Mouse (Mus musculus): ENCODE data around the gene Tenm2.
A peak's percentile ranks its signal among the peaks of the same experiment; 100 is the strongest.

The Tenm2 gene

DNA sequence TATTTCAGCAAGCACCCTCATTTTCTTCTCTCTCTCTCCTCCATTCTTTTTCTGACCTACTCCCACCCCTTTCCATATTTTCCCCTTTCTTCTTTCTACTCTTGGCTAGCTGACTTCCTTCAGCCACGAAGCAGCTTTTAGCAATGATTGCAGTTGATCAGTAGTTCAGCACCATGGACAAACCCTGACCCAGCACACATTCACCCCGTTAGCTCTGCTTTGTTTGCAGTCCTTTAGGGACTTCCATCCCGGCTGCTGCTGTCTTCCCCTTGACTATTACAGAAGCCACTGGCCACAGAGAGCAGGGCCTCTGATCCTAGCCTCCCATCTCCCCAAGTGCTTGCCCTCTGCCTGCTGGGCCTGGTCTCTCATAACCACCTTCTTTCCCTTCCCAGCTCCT lies 1145.6 kb downstream of the Tenm2 start:
- DNase-seq = no peak

DNA sequence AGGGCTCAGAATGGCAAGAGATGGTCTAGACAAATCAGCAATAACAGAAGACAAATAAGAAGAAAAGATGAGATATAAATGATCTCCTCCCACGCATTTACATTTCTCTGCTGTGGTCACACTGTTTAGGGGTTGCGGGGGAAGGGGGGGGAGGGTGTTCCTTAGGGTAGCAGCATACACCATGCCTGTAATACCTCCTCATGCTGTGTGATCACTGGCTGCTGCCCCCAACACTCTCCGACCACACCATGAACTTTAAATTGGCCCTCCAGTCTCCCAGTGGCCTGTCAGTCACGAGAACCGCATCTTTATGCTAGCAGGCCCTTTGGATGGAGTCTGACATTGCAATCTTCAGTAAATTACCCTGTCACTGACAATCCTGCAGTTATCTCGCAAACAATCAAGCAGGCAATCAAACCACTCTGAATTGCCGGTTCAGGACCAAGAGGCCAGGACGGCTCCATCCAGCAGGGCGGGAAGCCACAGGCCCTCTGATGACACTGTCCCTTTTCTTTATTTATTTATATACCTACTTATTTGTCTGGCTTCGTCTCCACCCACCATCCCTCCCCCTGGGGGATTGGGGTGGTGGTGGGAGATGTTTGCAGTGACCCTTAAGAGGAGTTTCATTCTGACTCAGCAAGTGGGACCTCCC lies 1154.2 kb downstream of the Tenm2 start:
- DNase-seq = no peak

DNA sequence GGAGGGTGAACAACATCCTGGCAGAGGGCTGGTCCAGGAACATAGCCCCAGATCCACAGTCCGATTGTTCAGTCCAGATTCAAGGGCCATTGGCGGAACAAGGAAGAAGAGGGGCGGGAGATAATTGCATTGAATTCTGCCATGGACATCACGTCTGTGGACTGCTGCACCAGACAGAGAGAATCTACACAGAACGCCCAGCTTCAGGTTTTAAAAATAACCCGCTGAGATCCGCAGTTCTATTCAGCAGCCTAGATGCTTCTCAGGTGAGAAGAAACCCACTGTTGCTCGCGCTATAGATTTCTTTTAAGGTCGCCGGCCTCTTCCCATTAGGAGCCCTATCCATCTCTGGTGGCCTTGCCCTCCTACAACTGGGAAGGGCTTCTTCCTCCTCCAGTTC lies 1155.0 kb downstream of the Tenm2 start:
- DNase-seq = no peak

DNA sequence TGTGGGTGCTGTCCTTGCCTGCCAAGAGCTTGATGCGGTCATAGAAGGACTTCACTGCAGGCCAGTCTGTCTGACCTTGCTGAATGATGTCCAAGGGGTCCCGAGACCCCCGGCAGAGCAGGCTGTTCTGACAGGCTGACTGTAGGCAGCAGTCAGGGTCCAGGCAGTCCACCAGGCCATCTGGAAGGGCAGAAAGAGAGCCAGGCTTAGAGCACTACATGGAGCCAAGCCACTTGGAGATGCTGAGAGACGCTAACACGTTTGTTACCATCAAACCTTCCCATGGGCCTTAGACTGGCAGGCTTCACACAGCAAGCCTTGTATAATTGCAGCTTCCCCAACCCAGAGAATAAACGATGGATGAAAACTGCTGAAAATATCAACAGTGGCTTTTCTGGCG lies 1157.4 kb downstream of the Tenm2 start:
- DNase-seq = no peak

DNA sequence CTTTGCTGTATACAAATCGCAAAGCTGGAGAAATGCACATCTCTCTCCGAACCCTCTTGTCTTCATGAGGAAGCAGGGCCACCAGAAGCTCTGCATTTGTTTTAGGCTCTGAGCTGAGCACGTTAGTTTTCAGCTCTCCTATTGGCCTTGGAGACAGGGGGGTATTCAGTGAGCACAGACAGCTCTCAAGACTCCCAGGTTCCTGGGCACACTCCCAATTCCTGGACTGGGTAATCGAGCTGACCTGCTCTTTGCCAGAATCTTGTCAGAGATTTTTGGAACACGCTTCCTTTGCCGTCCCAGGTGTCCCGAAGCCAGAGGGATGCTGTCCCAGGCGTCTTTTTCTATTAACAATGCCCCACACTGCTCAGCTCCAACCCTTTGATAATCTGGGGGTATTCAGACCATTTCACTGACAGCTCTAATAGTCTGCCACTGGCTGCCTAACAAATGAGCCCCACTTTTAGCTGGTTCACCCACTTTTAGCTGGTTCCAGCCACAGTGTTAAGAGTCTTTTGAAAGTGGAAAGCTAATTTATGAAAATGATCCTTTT lies 1161.7 kb downstream of the Tenm2 start:
- DNase-seq = no peak

DNA sequence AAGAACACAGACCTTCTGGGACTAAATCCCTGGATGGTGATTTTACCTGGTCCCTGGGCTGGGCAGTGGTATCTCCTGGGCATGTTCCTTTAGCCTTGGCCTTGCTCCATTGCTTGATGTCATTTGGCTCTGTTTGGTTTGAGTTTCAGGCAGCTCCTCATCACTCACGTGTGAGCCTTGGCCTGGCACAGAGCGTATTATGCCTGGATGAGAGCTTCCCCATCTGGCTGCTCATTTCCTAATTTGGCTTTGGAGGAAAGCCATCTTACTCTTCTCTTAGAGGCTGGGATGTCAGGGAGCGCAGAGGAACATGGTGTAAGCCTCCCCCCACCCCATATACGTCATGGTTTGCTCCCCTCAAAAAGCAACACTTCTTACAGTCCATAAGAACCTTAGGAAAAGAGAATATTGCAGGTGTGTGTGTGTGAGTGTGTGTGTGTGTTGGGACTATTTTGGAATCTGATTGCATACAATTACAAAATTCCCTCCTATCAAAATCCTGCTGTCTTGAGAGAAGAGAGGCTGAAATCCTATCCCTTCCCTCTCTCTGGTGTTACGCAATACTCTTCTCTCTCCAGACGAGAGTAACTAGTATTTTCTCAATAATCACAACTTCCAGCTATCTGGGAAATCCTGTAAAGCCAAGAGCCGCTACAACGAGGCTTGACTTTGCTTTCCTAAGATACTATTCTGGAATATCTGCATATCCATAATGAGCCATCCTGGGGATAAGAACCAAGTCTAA lies 1162.5 kb downstream of the Tenm2 start:
- no peak for DNase-seq

DNA sequence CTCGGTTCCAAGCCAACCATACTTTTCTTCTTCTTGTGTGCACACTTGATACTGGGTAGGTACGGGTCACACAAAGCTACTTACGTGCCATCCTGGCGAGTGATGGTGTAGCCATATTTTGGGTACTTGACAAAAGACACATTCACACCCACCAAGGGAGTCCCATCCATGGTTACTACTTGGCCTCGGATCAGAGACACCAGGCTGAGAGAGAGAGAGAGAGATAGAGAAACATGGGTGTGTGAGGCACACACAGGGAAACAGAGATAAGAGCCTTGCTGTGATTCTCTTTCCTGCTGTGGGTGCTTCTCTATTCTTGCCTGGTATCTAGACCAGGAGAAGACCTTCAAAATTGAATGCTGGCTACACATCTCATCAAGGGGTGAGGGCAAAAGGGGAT lies 1163.1 kb downstream of the Tenm2 start:
- DNase-seq = no peak

DNA sequence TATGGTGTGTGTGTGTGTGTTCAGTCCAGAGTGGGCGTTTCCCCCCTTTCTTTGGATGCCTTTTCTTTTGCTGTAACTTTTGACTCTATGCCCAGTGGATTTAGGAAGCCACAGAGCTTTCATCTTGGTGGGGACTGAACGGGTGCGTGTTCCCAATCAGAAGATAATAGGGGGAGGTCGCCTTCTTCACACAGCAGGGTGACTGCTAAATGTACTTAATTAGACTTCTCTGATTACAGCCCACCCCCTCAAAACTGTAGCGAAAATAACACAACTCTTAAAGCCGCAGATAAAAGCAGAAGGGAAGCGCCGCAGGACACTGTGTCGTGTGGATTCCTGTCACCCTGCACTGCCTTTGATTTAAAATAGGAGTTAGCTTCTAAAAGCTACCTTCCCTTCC lies 1163.7 kb downstream of the Tenm2 start:
- DNase-seq = no peak

DNA sequence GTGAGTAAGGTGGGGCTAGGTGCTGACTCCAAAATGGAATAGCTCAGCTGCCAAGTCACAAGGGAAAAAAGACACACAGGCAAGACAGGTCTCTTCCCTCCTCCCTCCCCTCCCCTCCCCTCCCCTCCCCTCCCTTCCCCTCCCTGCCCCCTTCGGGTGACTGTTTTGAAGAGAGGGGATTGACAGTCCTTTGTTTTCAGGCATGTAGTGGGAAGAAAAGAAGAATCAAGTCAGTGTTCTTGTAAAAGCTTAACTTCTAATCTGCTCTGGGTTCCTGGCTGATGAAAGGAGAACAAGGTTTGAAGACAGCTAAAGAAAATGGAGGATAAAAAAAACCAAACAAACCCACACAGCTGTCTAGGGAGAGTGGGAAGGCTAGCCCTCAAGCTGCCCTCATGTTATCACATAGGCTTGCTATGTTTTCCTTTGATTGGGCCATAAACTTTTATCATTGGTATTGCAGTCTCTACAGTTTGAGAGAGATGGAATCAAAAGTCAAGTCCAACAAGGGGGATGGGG lies 1176.4 kb downstream of the Tenm2 start:
- no peak for DNase-seq

DNA sequence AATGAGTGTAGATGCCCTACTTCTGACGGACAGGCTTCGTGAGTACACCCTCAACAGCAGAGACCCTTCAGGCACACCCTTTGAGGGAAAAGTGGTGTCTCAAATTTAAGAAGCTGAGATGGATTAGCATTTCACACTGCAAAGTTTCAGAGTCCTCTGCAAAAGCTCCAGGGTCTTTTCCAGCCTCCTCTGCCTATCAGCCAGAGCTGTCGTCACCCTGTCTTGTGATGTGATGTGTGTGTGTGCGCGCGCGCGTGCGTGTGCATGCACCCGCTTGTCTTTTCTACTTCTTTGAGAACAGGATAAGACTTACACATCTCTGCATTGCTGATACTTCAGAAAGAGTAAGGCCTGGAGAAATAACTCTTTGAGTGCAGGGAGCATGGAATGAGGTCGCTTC lies 1179.2 kb downstream of the Tenm2 start:
- DNase-seq = no peak

DNA sequence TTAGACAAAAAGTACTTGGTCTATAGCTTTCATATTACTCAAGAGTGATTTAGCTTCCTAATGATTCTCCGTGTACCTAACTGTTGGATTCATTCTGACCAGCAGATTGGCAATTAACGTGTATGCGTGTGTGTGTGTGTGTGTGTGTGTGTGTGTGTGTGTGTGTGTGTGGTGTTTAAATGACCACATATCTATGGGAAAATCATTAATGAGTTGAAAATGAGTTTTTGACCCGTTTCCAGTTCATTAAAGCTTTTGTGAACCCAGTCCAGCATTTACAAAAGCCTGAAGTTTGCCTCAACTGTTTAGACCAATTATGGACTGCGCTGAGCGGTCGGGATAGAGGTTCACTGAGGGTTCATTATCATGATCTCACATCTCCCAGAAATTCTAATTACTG lies 1181.4 kb downstream of the Tenm2 start:
- no peak for DNase-seq

DNA sequence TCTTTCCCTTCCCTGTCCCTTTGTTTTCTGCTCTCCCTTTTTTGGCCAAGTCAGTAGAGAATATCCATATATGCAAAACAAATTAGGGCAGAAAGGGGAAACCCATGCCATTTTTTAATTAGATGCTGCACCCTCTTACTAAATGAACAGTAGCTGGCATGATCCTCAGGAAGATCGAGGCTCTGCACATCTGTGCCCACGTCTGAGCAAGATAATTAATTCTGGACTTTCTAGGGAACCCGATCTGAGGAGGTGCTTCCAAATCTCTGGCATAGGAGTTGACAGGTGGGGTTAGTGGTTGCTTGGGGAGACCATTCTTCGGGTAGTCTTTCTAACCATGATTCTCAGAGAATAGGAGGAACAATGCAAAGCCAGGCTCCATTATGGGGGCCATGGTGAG lies 1182.3 kb downstream of the Tenm2 start:
- no peak for DNase-seq

DNA sequence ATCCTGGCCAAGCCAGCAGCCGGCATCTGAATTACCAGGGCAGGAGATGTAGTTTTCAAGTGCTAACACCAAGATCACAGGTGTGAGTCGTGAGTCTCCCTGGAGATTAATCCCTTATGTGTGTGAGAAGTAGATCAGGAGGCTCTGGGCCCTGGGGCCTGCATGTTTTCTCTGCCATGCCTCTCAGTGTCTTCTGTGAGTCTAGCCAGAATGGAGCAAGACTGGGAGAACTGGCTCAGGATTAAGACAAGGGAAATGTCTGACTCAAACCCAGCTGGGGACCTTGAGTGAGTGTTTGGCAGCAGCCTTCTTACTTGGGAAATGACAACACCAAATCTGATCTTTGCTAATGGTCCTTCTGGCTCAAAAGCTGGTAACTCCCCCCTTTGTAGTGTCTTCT lies 1183.2 kb downstream of the Tenm2 start:
- no peak for DNase-seq

DNA sequence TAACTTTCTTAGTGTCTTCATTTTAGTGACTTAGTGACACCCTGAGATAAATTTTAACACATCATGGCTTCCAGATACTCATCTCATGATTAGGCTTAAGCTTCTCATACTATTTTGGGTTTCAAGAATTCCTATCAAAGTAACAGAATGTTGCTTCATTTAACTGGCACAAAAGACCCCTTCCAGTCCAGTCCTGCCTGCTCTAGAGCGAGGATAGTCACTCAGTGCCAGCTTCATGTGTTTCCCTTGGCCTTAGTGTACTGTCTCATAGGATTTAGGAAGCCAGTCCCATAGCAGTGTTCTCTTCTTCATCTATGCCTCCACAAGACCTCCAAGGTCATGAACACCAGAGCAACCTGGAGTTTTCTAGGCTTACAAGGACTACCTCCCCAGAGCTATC lies 1183.7 kb downstream of the Tenm2 start:
- no peak for DNase-seq

DNA sequence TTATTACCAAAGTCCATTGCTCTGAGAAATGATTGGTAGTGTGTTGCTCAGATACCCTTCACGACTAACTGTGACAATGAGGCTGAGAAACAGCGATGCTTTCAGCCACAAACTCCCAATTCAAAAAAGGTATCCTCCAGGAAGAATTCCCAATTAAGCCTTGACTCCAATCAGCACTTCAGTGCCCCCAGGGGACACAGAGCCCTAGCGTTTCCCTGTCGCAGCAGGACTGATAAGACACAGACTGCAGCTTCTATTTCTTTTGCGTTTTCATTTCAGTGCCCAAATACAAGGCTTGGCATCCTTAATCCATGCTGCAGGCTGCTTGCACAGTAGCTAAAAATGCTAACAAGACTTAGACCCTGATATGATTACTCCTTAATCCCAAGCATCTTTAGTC lies 1186.2 kb downstream of the Tenm2 start:
- no peak for DNase-seq

DNA sequence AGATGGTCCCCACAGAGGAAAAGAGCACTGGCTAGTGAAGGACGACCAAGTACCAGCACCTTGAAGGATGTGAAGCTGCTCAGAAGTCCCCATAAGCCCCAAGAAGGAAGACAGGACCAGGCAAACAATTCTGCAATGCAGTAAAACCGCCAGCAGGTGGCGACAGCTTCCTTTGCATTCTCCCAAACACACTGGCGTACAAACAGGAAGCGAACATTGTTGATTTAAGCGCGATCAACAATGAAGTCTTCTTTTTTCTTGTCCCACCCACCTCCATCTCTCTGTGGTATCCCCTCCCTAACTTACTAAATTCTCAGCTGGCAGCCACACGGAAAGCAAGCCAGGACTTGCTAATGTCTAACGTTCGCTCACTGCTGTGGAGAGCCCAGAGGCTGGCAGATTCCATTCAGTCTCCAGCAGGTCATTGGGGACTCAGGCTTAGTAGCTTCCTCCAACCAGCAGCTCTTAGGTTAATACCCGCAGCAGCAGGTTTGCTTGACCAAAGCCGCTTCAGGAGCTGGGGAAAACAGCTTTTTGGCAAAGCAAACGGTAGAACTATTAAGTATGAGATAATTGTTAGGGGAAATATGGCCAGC lies 1190.0 kb downstream of the Tenm2 start:
- peak; percentile 75 for DNase-seq

DNA sequence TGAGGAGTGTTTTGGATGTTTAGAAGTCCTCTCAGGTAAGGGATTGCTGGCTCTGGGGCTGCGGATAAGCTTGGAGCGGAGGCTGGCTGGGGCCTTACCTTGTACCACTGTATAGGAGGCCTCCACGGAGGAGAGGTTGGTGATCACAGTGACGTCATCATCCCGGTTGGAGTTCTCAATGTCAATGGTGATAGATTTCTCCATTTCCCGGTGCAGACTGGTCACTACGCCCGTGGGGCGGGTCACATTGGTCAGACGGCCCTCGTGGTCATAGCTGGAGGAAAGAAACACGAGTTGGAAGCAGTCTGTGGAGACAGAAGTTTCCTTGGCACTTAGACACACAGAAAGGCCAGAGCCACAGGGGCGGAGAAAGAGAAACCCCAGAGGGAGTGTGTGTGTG lies 1194.4 kb downstream of the Tenm2 start:
- no peak for DNase-seq

DNA sequence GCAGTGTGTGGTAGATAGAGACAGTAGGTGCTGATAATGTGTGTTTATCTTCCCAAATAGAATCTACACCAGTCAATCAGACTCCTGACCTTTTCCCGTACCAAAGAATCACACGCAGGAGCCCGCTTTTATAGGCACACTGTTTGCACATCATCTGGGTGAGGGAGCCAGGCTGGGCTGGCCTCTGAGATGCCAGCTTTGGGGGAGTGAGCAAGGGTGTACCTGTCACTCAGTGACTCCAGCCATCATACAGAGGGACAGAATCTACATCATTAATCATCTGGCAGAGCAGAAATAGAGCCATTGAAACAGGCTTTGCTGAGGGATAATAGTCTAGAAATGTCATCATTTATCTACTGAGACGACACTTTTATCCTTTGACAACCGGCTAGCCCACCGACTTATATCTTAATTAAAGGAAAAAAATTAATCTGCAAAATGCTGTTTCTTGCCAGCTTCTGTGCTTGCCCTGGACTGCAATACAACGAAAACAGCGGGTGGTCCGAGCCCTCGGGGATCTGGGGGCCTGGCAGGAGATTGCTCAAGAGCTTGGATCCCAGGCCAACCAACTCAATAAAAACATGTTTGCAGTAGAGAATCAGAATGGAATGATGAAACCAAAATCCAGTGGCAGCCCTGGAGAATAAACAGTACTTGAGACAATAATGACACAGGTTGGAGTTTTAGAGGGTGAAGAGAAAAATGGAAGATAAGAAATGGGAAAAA lies 1195.1 kb downstream of the Tenm2 start:
- DNase-seq = no peak

DNA sequence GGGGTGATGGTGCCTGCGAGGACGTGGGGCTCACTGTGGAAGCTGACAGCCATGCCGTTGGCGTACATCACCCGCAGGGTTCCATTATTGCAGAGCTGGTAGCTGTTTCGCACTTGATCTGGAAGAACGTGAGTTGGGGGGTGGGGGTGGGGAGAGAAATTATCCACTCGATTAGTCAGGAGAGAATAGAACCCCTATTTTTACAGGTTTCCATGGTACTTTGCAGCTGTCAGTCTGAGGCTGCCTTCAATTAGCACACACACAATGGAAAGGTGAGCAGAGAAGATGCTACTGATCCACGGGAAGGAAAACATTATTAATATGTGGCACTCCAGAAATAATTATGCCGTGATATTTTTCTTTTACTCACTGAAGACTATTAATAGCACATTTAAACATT lies 1195.9 kb downstream of the Tenm2 start:
- no peak for DNase-seq

DNA sequence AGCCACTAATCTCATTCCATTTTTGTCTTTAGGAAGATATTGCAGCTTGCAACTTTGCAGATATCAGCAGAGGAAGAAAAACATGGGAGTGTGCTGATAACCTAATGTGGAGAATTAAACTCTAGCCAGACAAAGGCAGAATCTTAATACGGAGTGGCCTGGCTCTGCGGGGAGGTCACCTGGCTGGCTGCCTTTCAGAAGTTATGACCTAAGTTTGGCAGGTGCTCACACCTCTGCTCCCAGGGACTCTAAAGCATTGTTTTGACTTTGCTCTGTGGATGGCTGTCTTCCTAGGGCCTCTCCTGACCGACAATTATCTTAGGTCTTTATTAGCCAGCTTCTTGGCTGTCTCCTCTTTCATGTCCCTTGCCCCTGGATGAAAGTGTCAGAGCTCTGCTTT lies 1197.4 kb downstream of the Tenm2 start:
- no peak for DNase-seq

DNA sequence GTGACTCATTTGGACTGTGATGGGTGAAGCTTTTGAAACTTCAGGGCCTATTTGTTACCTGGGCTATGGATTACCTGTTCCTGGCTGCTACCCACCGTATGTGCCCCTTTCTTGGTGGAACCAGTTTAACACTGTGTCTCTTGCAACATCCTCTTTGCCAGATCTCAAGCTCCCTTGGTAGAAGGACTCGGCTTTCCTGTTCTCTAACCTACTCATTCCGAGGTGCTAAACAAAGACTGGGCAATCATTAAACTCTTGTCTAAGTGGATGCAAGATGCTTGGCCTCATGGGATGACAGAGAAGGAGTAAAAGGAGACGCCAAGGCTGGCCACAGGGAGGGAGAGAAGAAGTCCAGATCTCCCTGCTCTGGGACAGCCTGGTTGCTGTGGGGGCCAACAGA lies 1198.5 kb downstream of the Tenm2 start:
- DNase-seq = peak; percentile 60

DNA sequence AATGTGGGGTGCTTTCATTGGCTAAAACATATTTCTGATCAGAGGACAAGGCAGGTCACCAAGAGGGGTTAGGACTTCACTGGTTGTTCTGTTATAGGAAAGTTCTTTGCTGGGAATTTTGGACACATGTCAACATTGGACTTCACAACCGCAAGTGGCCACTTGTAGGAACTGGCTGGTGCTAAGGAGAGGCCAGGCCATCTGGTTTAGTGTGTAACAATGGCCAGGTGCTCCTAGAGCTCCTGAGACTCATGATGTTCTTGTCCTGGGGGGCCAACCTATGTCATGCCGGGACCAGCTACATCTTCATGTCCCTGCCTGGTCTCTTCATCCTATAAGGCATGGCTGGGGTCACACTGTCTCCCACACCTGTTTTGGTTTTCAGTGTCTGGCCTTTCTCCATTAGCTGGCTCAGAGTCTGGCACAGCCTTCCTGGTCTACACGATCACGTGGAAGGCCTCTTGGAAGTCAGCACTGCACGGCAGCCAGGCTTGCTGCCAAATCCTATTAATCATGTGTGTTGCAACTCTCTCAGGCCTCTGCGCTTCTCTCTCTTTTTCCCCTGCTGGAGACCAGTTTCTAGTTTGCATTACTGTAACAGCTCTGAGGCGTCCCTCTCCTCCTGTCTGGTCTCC lies 1199.6 kb downstream of the Tenm2 start:
- DNase-seq = peak; percentile 92

DNA sequence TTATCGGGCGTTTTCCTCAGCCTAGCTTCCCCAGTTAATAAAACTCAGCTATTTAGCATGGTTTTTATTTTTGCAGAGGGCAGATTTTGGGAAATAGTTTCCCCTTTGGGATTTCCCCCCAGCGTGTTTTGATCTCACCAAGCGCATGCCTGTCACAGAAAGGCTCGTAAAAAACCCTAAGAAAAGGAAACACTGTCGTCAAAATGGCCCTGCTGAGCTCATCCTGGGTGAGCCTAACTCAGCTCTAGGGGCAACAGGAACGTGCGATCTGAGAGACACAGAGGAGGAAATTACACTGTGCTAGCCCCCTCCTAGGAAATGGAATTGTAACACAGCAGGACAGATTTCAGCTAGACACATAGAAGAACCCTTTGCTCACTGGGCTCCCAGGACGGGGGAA lies 1204.0 kb downstream of the Tenm2 start:
- no peak for DNase-seq

Measured in lung, postnatal 36 days (tissue).